Mouse (Mus musculus) cerebellum, adult 8-10 months (tissue): ENCODE measurements around the gene Trim56.

ENCODE experiments used
- DNase-seq: peaks from one replicate; pipeline ENCODE4 v3.0.0; 2022

Gene Trim56

GRCm38 (mm10) chr5:137107670-137108069 lies 8.3 kb downstream of the Trim56 start:
- DNase-seq: no peak

DNA sequence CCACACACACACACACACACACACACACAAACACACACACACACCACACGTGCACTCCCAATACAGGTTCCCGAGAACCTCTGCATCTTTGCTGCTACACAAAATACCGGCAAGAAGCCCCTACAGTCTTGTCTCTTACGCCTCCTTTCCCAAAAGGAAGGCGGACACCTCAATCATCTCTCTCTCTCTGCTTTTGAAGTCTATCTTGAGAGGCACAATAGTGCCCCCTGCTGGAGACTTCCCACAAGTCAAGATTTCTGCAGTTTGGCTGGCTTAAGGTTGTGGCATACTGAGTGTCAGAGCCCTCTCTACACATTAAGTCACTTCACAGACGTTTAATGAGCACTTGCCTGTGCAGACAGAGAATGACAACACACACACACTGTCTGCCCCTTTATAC lies 9.0 kb downstream of the Trim56 start:
- DNase-seq: peak; percentile 80

DNA sequence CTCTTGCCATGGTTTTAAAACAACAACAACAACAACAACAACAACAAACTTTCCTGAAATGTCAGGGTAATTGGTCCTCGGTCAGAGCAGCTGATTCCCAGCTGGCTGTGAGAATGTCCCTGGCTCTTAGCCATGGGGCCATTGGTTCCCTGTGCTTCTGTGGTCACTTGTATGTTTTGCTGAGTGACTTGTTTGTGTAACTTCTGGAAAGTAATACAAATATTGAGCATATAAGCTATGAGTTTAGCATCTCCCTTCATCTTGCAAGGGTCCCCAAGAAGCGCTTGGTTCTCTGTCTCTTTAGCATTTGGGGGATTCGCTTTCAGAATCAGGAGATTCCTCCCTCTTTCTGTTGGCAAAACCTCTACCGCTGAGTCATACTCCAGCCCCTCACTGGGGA lies 9.6 kb downstream of the Trim56 start:
- no peak for DNase-seq

GRCm38 (mm10) chr5:137103969-137104368 lies 12.0 kb downstream of the Trim56 start:
- no peak for DNase-seq

- DNase-seq: no peak
Measured at GRCm38 (mm10) chr5:137102575-137103522, 13.2 kb downstream of the Trim56 start.

GRCm38 (mm10) chr5:137102078-137102477 lies 13.9 kb downstream of the Trim56 start:
- no peak for DNase-seq

GRCm38 (mm10) chr5:137100660-137101059 lies 15.3 kb downstream of the Trim56 start:
- DNase-seq: no peak

DNA sequence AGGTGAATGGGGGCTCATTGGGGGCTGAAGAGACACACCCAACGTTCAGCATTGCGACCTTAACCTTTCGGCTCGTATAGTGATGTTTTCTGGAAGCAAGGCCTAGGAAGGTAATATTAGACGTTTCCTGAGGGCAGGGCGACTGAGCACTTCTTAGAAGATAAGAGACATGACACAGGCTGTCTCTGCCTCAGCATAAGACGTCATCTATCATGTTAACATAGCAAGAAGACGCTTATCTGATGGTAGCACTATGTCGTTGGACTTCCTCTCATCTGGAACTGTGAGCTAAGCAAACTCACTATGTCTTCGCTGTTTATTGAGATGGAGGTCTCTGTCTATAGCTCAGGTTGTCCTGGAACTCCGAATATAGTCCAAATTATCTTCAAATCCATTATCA lies 17.6 kb downstream of the Trim56 start:
- DNase-seq: no peak

GRCm38 (mm10) chr5:137096037-137096436 lies 20.0 kb downstream of the Trim56 start:
- no peak for DNase-seq

GRCm38 (mm10) chr5:137095135-137095534 lies 20.9 kb downstream of the Trim56 start:
- no peak for DNase-seq

DNA sequence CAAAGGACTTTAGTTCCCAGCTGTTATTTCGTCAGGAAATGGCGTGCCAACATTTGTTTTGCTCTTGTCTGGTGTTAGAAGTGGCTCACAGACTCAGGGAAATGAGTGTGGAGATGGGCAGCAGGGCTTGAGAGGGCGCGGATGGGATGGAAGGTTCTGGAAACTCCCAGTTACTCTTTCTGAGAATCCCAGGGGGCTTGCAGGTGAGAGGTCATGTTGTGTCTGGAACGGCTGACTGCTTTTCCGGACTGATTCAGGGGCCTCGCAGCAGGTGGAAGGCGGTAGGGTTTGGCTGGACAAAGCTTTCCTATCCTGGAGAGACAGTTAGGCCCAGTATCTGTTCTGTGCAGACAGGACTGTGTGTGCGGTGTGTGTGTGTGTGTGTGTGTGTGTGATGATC lies 22.3 kb downstream of the Trim56 start:
- no peak for DNase-seq

GRCm38 (mm10) chr5:137091560-137091959 lies 24.4 kb downstream of the Trim56 start:
- no peak for DNase-seq

GRCm38 (mm10) chr5:137090870-137091269 lies 25.1 kb downstream of the Trim56 start:
- no peak for DNase-seq

DNA sequence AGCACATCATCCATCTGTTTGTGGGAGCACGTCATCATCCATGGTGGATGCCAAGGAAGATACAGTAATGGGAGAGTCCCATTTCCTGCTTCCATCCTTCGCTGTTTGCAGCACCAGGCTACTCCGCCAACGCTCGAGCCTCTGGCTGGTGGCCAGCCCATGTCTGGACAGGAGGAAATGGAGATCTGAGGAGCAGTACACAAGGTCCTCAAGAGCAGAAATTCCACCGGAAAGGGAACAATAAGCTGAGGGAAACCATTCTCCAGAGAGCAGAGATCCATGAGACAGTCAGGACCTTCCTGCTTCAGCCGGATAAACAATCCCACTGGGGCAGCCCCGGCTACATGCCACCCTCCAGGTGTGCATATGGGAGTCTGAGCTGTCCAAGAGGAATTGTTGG lies 28.6 kb downstream of the Trim56 start:
- DNase-seq: no peak

DNA sequence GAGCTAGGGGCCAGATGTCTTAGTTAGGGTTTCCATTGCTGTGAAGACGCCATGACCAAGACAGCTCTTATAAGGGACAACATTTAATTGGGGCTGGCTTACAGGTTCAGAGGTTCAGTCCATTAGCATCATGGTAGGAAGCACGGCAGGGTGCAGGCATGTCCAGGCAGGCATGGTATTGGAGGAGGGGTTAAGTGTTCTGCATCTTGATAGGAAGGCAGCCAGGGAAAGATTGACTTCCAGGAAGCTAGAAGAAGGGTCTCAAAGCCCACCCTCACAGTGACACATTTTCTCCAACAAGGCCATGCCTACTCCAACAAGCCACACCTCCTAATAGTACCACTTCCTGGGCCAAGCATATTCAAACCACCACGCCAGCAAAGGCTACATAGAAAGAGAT lies 30.3 kb downstream of the Trim56 start:
- DNase-seq: no peak

GRCm38 (mm10) chr5:137085021-137085420 lies 31.0 kb downstream of the Trim56 start:
- no peak for DNase-seq

DNA sequence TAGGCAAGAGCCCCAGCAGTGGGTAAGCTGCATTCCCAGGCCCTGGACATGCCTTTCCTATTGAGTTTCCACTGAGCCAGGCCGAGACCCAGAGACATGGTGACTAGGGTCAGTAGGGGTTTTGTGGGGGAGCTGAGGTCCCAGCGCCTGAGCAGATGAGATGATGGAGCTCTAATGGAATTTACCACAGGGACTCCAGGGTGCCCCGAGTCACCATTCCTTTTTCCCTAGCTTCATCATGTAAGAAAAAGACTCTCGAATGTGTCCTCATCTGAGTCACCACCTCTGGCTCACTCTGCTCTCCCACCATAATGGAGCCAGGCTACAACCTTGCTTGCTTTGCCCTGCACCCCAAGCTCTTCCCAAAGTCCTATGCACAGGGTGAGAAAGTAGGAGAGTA lies 33.0 kb downstream of the Trim56 start:
- DNase-seq: no peak

GRCm38 (mm10) chr5:137079849-137080248 lies 36.2 kb downstream of the Trim56 start:
- no peak for DNase-seq

- no peak for DNase-seq
Measured at GRCm38 (mm10) chr5:137078616-137079015, 37.4 kb downstream of the Trim56 start.

GRCm38 (mm10) chr5:137078041-137078440 lies 38.0 kb downstream of the Trim56 start:
- DNase-seq: no peak

DNA sequence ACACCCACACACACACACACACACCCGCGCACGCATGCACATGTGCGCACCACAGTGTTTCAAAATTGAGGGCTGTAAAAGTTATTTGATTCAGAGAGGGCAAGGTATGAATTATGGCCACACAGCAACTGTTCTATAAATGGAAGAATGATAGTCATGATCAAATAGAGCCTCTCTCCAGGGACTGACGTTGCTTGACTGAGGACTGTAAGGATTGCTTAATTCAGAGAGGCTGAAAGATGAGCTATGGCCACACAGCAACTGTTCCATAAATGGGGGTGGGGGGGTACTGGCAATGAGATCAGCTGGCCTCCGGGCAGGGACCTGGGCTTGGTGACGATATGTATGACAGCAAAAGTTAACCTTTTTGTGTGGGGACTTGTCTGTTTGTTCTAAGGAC lies 38.8 kb downstream of the Trim56 start:
- no peak for DNase-seq

DNA sequence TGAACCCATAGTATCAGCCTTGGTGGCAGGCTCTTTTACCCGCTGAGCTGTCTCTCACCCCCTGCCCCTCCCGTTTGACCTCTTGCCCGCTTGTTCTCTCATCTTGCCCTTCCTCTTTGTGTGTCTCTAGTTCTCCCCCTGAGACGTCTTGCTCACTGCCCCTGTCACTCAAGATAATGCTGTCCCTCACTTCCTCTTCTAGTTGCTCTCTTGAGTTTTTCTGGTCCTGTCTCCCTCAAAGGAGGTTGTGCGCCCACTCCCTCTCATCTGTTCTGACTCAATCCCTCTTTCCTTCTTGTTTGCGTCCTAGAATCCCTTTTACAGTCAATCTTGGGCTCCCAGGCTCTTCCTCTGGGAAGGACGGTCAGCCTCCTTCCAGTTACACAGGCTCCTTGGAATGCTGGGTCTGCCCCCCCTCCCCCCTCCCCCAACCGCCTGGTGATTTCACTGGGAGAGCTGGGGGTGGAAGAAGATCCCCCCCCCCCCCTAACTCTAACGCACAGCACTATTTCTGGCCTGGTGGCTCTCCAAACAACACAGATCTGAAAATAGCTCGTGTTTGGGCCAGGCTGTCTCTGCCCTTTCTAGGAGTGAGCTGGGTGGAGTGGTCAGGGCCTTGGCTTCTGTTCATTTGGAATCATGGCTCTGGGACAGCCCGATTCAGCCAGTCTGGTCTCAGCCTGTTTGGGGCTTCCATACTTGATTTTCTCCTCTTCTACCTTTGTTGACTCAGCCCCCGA lies 39.6 kb downstream of the Trim56 start:
- no peak for DNase-seq

DNA sequence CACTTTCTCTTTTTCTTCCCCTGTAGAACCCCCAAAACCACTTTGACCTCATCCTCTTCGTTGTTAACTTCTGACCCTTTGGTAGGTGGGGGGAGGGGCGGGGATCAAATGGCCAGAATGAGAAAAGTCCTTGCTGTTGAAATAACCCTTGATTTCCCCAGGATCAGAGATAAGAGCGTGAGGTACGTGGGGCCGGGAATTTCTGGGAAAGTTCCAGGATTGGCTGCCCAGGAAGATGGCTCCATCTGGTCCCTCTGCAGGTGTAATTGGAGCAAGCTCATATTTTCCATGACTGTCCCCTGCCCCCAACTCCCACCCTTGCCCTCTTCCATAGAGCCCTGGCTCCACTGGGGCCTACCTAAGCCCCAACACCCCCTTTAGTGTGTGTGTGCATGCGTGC lies 40.3 kb downstream of the Trim56 start:
- DNase-seq: peak; percentile 34

GRCm38 (mm10) chr5:137074191-137074651 lies 41.8 kb downstream of the Trim56 start:
- no peak for DNase-seq
